Mouse (Mus musculus) stomach, postnatal 0 days (tissue): ENCODE measurements at regions not wholly inside any gene's neighbourhood (a gene's known extent, or its start where the extent isn't known, plus 50 kb on each side); places are given as distances from the start of the nearest gene placed in this dataset.

ENCODE experiments used
- CTCF ChIP-seq: IDR thresholded peaks from 2 replicates; pipeline ENCODE4 v1.5.1; 2016; ENCODE audit warnings: antibody characterized with exemption, low read depth, mild to moderate bottlenecking, moderate library complexity
- EP300 ChIP-seq: optimal IDR thresholded peaks from 2 replicates; pipeline ENCODE3; 2016; ENCODE audit warnings: antibody characterized with exemption

DNA sequence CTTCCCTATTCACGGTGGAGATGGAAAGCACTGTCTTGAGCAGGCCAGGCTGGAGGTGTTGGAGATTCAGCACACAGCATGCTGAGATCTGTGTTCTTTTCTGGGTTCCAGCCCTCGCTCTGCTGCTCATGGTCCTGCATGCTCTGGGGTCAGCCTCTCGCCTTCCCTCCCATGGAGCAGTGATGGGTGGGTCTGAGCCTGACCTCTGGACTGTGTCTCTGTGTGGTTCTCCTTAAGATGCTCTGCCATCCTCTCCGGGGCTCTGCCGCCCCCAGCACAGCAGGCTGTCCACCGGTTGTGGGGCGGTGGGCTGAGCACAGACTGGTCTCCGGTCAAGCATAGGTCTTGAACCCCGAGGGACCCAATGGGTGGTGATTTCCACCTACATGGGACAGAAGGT, 57.7 kb upstream of the Lemd2 start:
- TF ChIP-seq CTCF (no peak), EP300 (no peak)
